Mouse (Mus musculus): ENCODE data around the gene Prss47. TPM values are rescaled to one million over a fixed set of nuclear protein-coding genes. Genes with fewer than 3 reads are reported as not detected.
A peak's percentile ranks its signal among the peaks of the same experiment; 100 is the strongest.

Prss47 gene
- 0.58 TPM in 1 of 2 replicates, not detected in the other for total RNA-seq (2015)
- not detected in 2 replicates for total RNA-seq (2017)

DNA sequence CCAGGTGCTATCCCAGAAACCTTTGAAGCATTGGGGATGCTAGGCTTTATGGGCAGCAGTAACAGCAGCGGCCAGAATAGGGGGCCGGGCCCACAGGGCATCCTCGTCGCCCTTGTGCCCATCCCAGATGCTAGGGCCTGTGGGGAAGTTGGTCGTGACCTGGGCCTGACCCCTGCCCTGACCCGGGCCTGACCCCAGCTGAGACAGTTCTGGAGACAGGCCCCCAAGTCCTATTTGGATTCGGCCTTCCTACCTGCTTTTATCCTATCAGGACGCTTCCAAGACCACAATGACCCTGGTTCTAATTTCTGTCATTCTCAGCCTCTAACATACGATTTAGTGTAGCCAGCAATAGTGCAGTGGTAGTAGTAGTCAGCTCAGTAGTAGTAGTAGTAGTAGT is at the start of gene Prss47:
TSS of gene Prss47 (minus strand) at position 101 of the 400 bp plus-strand sequence.
- no peak for ATAC-seq (ENCODE audit: poor library complexity, severe bottlenecking)

DNA sequence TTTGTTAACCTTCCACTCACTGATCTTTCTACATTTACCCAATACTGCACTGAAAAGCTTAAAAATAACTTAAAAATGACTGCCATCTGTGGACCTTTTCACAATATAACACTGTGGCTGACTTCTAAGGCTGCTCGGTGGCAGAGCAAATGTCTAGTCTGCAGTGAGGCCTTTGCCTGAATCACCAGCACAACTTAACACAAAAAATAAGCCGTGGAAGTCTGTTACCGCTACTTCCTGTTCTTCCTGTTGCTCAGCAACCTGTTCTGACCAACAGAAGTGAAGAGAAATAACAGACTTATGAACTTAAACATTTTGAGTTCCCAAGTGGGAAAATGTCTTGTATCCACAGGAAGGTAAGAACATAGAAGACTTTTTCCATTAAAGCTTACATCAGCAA is 48.7 kb upstream of the Prss47 start:
- ATAC-seq (ENCODE audit: poor library complexity, severe bottlenecking), result peak; percentile 84

DNA sequence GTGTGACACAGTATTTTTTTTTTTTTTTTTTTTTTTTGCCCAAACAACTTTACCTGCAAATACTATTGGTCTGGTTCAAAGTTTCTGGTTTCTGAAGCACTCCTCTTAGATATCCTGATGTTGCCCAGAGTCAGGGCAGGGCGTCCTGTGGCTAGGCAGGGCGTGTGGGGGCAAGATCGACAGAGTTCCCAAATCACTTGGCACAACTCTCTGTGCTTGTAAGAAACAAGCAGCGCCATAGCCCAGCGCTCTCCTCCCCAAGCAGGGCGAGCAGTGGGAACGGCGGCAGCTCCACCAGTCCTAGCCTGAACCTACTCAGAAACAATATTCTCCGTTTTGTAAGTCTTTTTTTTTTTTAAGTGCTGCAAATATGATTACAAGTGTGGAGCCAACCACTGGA is 48.1 kb upstream of the Prss47 start:
- ATAC-seq (ENCODE audit: poor library complexity, severe bottlenecking), result no peak

- peak; percentile 69 for ATAC-seq (ENCODE audit: poor library complexity, severe bottlenecking)
Measured at GRCm38 (mm10) chr13:65097018-65097417, 44.5 kb upstream of the Prss47 start.

DNA sequence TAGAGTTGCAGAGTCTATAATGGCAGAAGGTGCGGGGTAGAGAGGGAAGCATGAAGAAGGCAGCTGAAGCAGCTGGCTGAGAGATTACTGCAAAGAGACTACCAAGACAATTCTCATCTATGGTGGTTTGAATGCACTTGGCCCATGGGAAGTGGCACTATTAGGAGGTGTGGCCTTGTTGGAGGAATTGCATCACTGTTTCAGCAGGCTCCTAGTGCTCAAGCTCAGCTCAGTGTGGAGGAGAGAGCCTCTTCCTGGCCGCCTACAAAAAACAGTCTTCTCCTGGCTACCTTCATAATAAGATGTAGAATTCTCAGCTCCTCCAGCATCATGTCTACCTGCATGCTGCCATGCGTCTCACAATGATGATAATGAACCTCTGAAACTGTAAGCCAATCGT is 43.4 kb upstream of the Prss47 start:
- ATAC-seq (ENCODE audit: poor library complexity, severe bottlenecking), result peak; percentile 56

- 0 out of 2 replicates have a peak, but pooled peaks have one; percentile 47 for ATAC-seq (ENCODE audit: poor library complexity, severe bottlenecking)
Measured at GRCm38 (mm10) chr13:65069969-65070368, 17.4 kb upstream of the Prss47 start.

- ATAC-seq (ENCODE audit: poor library complexity, severe bottlenecking), result peak; percentile 90
Measured at GRCm38 (mm10) chr13:65035057-65035456, 17.5 kb downstream of the Prss47 start.

- ATAC-seq (ENCODE audit: poor library complexity, severe bottlenecking), result no peak
Measured at GRCm38 (mm10) chr13:65032758-65033157, 19.8 kb downstream of the Prss47 start, which contains the start of gene Spata31d1c. Spata31d1c (plus strand) TSS chr13:65033058.

GRCm38 (mm10) chr13:65011052-65011738 is 41.4 kb downstream of the Prss47 start:
- ATAC-seq (ENCODE audit: poor library complexity, severe bottlenecking), result no peak

DNA sequence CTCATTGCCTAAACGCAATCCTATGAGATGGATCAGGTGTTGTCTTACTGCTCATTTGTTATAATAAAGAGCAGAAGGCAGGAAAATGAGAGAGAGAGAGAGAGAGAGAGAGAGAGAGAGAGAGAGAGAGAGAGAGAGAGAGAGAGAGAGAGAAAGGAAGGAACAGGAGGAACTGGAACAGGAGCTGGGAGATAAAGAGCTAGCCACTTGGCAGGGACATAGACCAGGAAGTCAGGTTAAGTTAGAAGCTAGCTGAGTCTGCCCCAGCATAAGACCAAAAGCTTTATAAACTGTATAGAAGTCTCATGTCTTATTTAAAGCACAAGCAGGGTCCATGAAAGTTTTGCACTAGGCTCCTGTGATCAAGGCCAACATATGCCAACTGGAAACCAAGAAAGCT is 44.6 kb downstream of the Prss47 start:
- no peak for ATAC-seq (ENCODE audit: poor library complexity, severe bottlenecking)

DNA sequence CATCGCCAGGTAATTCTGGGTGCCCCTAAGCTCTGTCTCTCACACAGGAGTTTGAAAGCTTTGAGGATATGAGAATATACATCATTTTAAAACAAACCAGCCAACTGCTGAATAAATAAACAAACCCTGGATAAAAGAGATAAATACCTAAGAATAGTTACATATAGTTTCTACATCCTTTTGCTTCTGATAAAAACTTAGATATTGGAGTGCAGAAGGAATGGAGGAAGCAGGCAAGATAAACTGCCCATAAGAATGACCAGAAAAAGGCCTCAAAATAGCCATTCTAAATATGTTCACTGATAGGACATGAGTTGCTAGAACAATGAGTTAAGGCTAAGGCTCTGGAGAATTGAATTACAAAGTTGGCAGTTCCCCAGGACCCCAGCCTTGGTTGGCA is 45.8 kb downstream of the Prss47 start:
- no peak for ATAC-seq (ENCODE audit: poor library complexity, severe bottlenecking)

DNA sequence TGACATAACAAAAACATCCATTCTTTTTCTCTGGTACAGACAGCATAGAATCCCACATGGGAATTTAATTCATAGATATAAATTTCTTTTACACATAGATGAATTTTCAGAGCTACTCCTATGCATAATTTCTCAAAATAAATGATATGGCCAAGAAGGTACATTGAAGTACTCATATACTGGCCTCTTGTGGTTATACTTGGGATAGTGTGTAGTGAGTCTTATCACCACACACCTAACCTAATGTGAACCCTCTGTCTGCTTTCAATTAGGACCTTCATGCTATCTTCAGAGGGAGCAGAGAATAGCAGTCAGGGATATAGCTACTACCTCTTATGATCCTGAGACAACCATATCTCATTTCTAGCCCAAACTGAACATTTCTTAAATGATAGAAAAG is 47.1 kb downstream of the Prss47 start:
- no peak for ATAC-seq (ENCODE audit: poor library complexity, severe bottlenecking)

Other genes with a start within 250 kb of the Prss47 start
- not detected in 2 replicates for gene Cntnap3, start 148.8 kb downstream of the Prss47 start, total RNA-seq (2015)
- not detected in 2 replicates for gene Cntnap3, start 148.8 kb downstream of the Prss47 start, total RNA-seq (2017)
- gene Spata31, start 135.4 kb downstream of the Prss47 start, total RNA-seq (2015), result not detected in 2 replicates
- not detected in 2 replicates for gene Spata31, start 135.4 kb downstream of the Prss47 start, total RNA-seq (2017)
- gene Spata31d1c, start 19.7 kb downstream of the Prss47 start, total RNA-seq (2015), result not detected in 2 replicates
- gene Spata31d1c, start 19.7 kb downstream of the Prss47 start, total RNA-seq (2017), result not detected in 2 replicates
- 168 and 183 TPM in 2 replicates for gene Mfsd14b, start 60.2 kb upstream of the Prss47 start, total RNA-seq (2015)
- gene Mfsd14b, start 60.2 kb upstream of the Prss47 start, total RNA-seq (2017), result 179 and 207 TPM in 2 replicates
- not detected in 2 replicates for gene Olfr465-ps1, start 85.3 kb upstream of the Prss47 start, total RNA-seq (2015)
- gene Olfr465-ps1, start 85.3 kb upstream of the Prss47 start, total RNA-seq (2017), result not detected in 2 replicates
- not detected in 2 replicates for gene Olfr466, start 97.5 kb upstream of the Prss47 start, total RNA-seq (2015)
- gene Olfr466, start 97.5 kb upstream of the Prss47 start, total RNA-seq (2017), result not detected in 2 replicates
- not detected in 2 replicates for gene Nlrp4f, start 153.2 kb upstream of the Prss47 start, total RNA-seq (2015)
- gene Nlrp4f, start 153.2 kb upstream of the Prss47 start, total RNA-seq (2017), result not detected in 2 replicates
- gene Gm10775, start 206.8 kb upstream of the Prss47 start, total RNA-seq (2015), result not detected in 2 replicates
- gene Gm10775, start 206.8 kb upstream of the Prss47 start, total RNA-seq (2017), result not detected in 2 replicates
- gene Zfp369, start 226.1 kb upstream of the Prss47 start, total RNA-seq (2015), result 14.7 and 20.3 TPM in 2 replicates
- 24.2 and 26.3 TPM in 2 replicates for gene Zfp369, start 226.1 kb upstream of the Prss47 start, total RNA-seq (2017)